Mouse (Mus musculus) liver, postnatal 0 days (tissue): ENCODE data around the gene Zfp346.

Source experiments
- CTCF ChIP-seq: sonication (generic); IDR thresholded peaks from 2 replicates; pipeline ENCODE4 v1.5.1; 2016; ENCODE audit warnings: antibody characterized with exemption, low read depth
- EP300 ChIP-seq: IDR thresholded peaks from 2 replicates; pipeline ENCODE4 v1.6.1; 2016; ENCODE audit warnings: antibody characterized with exemption, low read depth, mild to moderate bottlenecking

DNA sequence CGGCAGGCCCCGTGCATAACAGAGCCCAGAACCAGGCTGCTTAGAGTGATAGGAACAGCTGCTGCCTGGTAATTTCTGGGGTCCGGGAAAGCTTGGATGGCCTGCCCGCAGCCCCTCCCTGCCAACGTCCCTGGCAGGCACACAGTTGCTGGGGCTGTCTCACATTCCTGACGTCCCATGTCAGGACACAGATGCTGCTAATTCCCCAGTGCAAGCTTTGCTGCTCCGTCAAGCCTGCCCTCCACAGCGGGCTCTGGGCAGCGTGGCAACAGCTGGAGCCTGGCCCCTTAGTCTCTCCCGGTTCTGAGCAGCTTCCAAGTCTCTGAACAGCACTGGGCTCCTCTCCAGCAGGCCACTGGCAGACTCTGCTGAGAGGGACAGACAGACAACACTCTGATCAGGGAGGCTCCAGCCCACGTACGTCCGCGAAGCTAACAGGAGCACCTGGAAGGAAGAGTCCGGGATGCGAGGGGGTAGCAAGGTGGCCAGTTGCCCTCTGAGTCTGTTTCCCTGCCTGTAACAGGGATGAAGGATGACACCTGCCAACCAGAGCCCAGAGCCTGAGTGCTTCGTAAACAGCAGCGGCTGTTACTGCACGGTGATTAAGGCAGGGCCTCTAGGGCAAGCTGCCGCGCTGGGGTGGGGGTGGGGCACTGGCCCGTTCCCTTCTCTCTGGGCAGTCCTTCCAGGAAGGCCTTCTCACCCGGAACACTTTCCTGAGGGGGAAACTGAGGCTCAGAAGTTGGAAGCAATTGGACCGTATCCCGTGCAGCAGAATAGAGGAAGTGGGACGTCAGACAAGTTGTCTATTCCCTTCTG is 66.6 kb downstream of the Zfp346 start:
- TF ChIP-seq CTCF (no peak), EP300 (no peak)
